Mouse (Mus musculus): ENCODE measurements around the gene Drc7. TPM values are rescaled to one million over a fixed set of nuclear protein-coding genes. Genes with fewer than 3 reads are reported as not detected.

Gene Drc7
- polyA plus RNA-seq, 1 experiment: 2.2 TPM

DNA sequence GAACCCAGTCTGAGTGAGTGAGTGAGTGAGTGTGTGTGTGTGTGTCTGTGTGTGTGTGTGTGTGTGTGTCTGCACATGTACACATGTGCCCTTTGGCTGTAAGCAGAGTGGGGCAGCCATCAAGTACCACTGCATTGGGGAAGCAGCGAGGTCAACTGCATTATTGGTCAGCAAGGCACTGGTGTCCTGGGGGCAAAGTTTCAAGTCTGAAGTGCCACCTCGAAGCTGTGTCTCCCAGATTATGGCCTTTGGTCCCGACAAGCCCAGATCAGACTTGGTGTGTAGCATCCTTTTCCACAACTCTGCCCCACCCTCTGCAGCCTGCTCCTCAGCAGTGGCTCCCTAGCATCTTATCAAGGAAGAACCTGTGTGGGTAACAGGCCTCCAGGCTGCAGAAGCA, 57.7 kb downstream of the Drc7 start:
- H3K27ac ChIP-seq (ENCODE audit: insufficient read depth, low read length): no peak overlapping the region
- no peaks in the 10 kb centered on the region for H3K4me1 ChIP-seq (ENCODE audit: control insufficient read depth, insufficient read depth, low read length)
- no peak for TF ChIP-seq CTCF (IDR thresholded peaks at IDR 0.05; ENCODE audit: extremely low read depth, insufficient read depth, low read length)
- TF ChIP-seq POLR2A (IDR thresholded peaks at IDR 0.05; ENCODE audit: extremely low read depth, insufficient read depth, low read length): no peak
- no peak overlapping the region for H3K4me3 ChIP-seq (ENCODE audit: insufficient read depth, low read length)

DNA sequence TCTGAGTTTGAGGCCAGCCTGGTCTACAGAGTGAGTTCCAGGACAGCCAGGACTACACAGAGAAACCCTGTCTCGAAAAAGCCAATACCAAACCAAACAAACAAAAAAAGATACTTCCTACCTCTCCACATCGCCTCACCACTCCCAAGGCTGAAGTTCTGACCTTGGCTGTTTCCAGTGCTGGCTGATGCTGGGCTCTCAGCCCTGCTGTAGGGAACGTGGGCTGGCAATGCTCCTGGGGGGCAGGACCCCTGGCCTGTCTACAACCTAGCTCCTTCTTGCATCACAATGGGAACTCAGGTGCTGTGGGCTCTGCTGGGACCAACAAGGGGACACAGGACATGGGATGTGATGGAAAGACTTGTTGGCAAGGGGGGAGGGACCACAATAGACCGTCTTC, 58.2 kb downstream of the Drc7 start:
- Histone ChIP-seq H3K27ac (ENCODE audit: insufficient read depth, low read length) (no peak overlapping the region), H3K4me3 (ENCODE audit: insufficient read depth, low read length) (no peak overlapping the region), H3K4me1 (ENCODE audit: control insufficient read depth, insufficient read depth, low read length) (no peaks in the 10 kb centered on the region)
- TF ChIP-seq POLR2A (IDR thresholded peaks at IDR 0.05; ENCODE audit: extremely low read depth, insufficient read depth, low read length): no peak
- no peak for TF ChIP-seq CTCF (IDR thresholded peaks at IDR 0.05; ENCODE audit: extremely low read depth, insufficient read depth, low read length)

DNA sequence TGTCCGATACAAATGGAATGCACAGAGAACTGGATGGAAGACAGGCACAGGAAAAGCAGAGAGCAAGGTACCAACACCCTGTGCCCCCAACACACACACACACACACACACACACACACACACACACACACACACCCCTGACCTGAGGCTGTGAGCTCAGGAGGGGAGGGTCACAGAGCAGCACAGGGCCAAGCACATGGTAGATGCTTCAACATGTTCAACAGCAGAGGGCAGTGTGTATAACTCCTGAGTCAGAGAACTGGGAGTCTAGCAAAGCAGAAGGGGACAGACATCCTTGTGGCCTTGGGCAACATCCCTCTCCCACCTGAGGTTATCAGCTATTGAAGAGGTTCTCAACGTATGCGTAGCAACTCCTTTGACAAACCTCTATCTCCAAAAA, 58.8 kb downstream of the Drc7 start:
- H3K4me1 ChIP-seq (ENCODE audit: control insufficient read depth, insufficient read depth, low read length): no peaks in the 10 kb centered on the region
- no peak overlapping the region for H3K4me3 ChIP-seq (ENCODE audit: insufficient read depth, low read length)
- TF ChIP-seq POLR2A (IDR thresholded peaks at IDR 0.05; ENCODE audit: extremely low read depth, insufficient read depth, low read length) (no peak), CTCF (IDR thresholded peaks at IDR 0.05; ENCODE audit: extremely low read depth, insufficient read depth, low read length) (peak; percentile 70)
- no peak overlapping the region for H3K27ac ChIP-seq (ENCODE audit: insufficient read depth, low read length)

DNA sequence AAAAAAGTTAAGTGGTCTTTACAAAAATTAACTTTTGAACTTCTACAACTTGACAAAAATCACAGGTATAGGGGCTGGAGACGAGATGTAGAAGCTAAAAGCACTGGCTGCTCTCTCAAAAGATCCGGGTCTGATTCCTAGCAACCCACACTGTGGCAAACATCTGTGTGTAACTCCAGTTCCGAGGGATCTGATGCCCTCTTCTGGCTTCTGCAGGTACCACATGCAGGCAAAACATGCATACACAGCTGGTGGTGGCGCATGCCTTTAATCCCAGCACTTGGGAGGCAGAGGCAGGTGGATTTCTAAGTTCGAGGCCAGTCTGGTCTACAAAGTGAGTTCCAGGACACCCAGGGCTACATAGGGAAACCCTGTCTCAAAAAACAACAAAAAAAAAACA, 68.6 kb downstream of the Drc7 start:
- no peak overlapping the region for H3K27ac ChIP-seq (ENCODE audit: insufficient read depth, low read length)
- no peaks in the 10 kb centered on the region; the same call in 1 of the 2 replicates for H3K4me1 ChIP-seq (ENCODE audit: control insufficient read depth, insufficient read depth, low read length)
- H3K4me3 ChIP-seq (ENCODE audit: insufficient read depth, low read length): no peak overlapping the region
- no peak for TF ChIP-seq POLR2A (IDR thresholded peaks at IDR 0.05; ENCODE audit: extremely low read depth, insufficient read depth, low read length)
- TF ChIP-seq CTCF (IDR thresholded peaks at IDR 0.05; ENCODE audit: extremely low read depth, insufficient read depth, low read length): no peak

DNA sequence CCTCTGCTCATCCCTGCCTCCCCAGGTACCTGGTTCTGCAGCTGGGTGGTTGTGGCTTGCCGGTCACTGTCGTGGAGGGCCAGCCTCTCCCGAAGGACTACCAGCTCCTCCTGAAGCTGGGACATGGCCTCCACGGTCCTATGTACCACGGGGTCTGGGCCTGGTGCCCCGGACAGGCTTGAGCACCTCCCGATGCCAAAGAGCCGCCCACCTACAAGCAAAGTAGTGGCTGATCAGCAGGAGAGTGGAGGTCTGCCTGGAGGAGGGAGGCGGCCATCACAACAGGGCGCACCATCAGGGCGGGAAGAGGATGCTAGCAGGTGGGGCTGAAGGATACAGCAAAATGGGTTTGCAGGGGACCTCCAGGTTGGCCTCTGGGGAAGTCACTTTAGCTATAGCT, 71.6 kb downstream of the Drc7 start:
- H3K27ac ChIP-seq (ENCODE audit: insufficient read depth, low read length): no peak overlapping the region
- TF ChIP-seq POLR2A (IDR thresholded peaks at IDR 0.05; ENCODE audit: extremely low read depth, insufficient read depth, low read length) (no peak), CTCF (IDR thresholded peaks at IDR 0.05; ENCODE audit: extremely low read depth, insufficient read depth, low read length) (no peak)
- H3K4me1 ChIP-seq (ENCODE audit: control insufficient read depth, insufficient read depth, low read length): no peaks in the 10 kb centered on the region; the same call in 1 of the 2 replicates
- H3K4me3 ChIP-seq (ENCODE audit: insufficient read depth, low read length): no peak overlapping the region

DNA sequence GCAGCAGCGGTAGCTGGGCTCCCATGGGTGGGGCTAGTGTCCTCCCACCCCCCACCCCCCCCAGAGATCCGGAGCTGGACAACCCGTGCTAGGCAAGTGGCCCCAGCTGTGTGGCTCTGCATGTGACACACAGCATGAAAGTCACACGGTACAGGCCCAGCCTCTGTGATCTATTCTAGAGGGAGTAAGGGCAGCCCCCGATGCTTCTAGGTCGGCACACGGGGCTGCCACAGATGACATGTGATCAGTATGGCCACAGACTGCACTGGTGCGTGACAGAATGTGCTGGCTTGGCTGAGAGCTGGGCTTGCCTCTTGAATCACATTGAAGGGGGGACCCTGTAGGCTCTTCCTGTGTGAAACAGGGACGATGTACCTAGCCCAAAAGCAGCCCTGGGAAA, 72.8 kb downstream of the Drc7 start:
- H3K27ac ChIP-seq (ENCODE audit: insufficient read depth, low read length): no peak overlapping the region
- no peak overlapping the region for H3K4me3 ChIP-seq (ENCODE audit: insufficient read depth, low read length)
- H3K4me1 ChIP-seq (ENCODE audit: control insufficient read depth, insufficient read depth, low read length): no peaks in the 10 kb centered on the region; the same call in 1 of the 2 replicates
- TF ChIP-seq CTCF (IDR thresholded peaks at IDR 0.05; ENCODE audit: extremely low read depth, insufficient read depth, low read length): no peak
- TF ChIP-seq POLR2A (IDR thresholded peaks at IDR 0.05; ENCODE audit: extremely low read depth, insufficient read depth, low read length): no peak

Other genes with a start within 250 kb of the Drc7 start
- 4.4 TPM in 2 replicates for gene Ccl17, start 244.7 kb upstream of the Drc7 start, polyA plus RNA-seq (2012; rRNA removed)
- gene Coq9, start 216.8 kb upstream of the Drc7 start, polyA plus RNA-seq (2012; rRNA removed): 103 and 110 TPM in 2 replicates
- 38.2 and 39.1 TPM in 2 replicates for gene Ciapin1, start 216.7 kb upstream of the Drc7 start, polyA plus RNA-seq (2012; rRNA removed)
- 108 and 117 TPM in 2 replicates for gene Polr2c, start 197.7 kb upstream of the Drc7 start, polyA plus RNA-seq (2012; rRNA removed)
- 15.1 and 15.9 TPM in 2 replicates for gene Dok4, start 178.8 kb upstream of the Drc7 start, polyA plus RNA-seq (2012; rRNA removed)
- 2.1 and 3.0 TPM in 2 replicates for gene Ccdc102a, start 137.0 kb upstream of the Drc7 start, polyA plus RNA-seq (2012; rRNA removed)
- 0.06 and 0.10 TPM in 2 replicates for gene Adgrg5, start 131.4 kb upstream of the Drc7 start, polyA plus RNA-seq (2012; rRNA removed)
- gene Adgrg1, start 80.4 kb upstream of the Drc7 start, polyA plus RNA-seq (2012; rRNA removed): 63.4 and 63.8 TPM in 2 replicates
- gene Adgrg3, start 37.4 kb upstream of the Drc7 start, polyA plus RNA-seq (2012; rRNA removed): 0.30 and 0.40 TPM in 2 replicates
- gene Katnb1, start 26.1 kb downstream of the Drc7 start, polyA plus RNA-seq (2012; rRNA removed): 49.1 and 50.1 TPM in 2 replicates
- gene Kifc3, start 147.7 kb downstream of the Drc7 start, polyA plus RNA-seq (2012; rRNA removed): 55.2 TPM in 2 replicates